Comparison of ENCODE assay signal across 9 mouse cellular contexts in genomic region chr3:82903613-82904205, GRCm38 (mm10). TPM values are rescaled to one million over a fixed set of nuclear protein-coding genes. Genes with fewer than 3 reads are reported as not detected.
A peak's percentile ranks its signal among the peaks of the same experiment; 100 is the strongest.
DNase-seq lines count a peak whose midpoint lies in the region; ATAC-seq and TF ChIP-seq lines count a peak whose summit lies in the region.
"Had no signal": no experiment of that assay in that cellular context is flagged by ENCODE, and none has a peak within 500 bp of the region (broad histone marks: within the 10 kb centered on the region; RNA-seq: fewer than 3 reads in every experiment).

Gene Lrat, minus strand, starts transcription at chr3:82903973.

- peak; percentile 68 for ATAC-seq in hindbrain, embryonic 11.5 days (ENCODE audit: low FRiP score)
- no peak for ATAC-seq in limb, embryonic 12.5 days (ENCODE audit: insufficient number of reproducible peaks, insufficient read depth, low FRiP score, low TSS enrichment, low read depth)
- peak; percentile 75 for ATAC-seq in midbrain, embryonic 13.5 days

- no peak for TF ChIP-seq CTCF in thymus, adult 2 months (IDR thresholded peaks at IDR 0.05; ENCODE audit: borderline replicate concordance, control insufficient read depth, extremely low read depth, insufficient read depth, low read length, poor library complexity)

- H3K9me3 ChIP-seq in hindbrain, embryonic 11.5 days (ENCODE audit: control insufficient read depth, low read length), result no peaks in the 10 kb centered on the region
- no peaks in the 10 kb centered on the region for H3K9me3 ChIP-seq in limb, embryonic 12.5 days
- no peaks in the 10 kb centered on the region for H3K9me3 ChIP-seq in midbrain, embryonic 13.5 days

- peak within 1 kb of the TSS; percentile 88 for H3K4me2 ChIP-seq in hindbrain, embryonic 11.5 days (replicated peaks; ENCODE audit: low read depth, low read length)
- peak within 1 kb of the TSS; percentile 84 for H3K4me2 ChIP-seq in limb, embryonic 12.5 days
- H3K4me2 ChIP-seq in midbrain, embryonic 13.5 days (replicated peaks), result peak within 1 kb of the TSS; percentile 97

- H3K27ac ChIP-seq in hindbrain, embryonic 11.5 days (ENCODE audit: low read depth, low read length), result no peak within 1 kb of the TSS
- H3K27ac ChIP-seq in limb, embryonic 12.5 days, result no peak within 1 kb of the TSS
- H3K27ac ChIP-seq in midbrain, embryonic 13.5 days, result no peak within 1 kb of the TSS
- H3K27ac ChIP-seq in thymus, adult 2 months (ENCODE audit: control insufficient read depth, insufficient read depth, low read length), result no peak within 1 kb of the TSS

- WGBS in hindbrain, embryonic 11.5 days, result under 1% methylated on average over 35 of the region's 35 CpGs
- WGBS in limb, embryonic 12.5 days, result 1% methylated on average over 35 of the region's 35 CpGs
- WGBS in midbrain, embryonic 13.5 days, result under 1% methylated on average over 35 of the region's 35 CpGs
- WGBS in thymus, adult 2 months, result 2% methylated on average over 35 of the region's 35 CpGs

- peak within 1 kb of the TSS; percentile 46 for H3K4me3 ChIP-seq in hindbrain, embryonic 11.5 days (ENCODE audit: low read depth, low read length)
- peak within 1 kb of the TSS; percentile 47 for H3K4me3 ChIP-seq in limb, embryonic 12.5 days (replicated peaks)
- H3K4me3 ChIP-seq in midbrain, embryonic 13.5 days (replicated peaks), result peak within 1 kb of the TSS; percentile 57
- no peak within 1 kb of the TSS for H3K4me3 ChIP-seq in thymus, adult 2 months (ENCODE audit: control insufficient read depth, insufficient read depth, low read length)
- H3K4me3 ChIP-seq: myocyte had no signal

- peak; percentile 1 to 11 for DNase-seq in heart, adult 18-20 months
- no peak for DNase-seq in heart, adult 8-10 months (ENCODE audit: low spot score)
- peak; percentile 5 for DNase-seq in embryo, embryonic 11.5 days (ENCODE audit: low read depth, low spot score)
- peak; percentile 52 for DNase-seq in hindbrain, embryonic 11.5 days (ENCODE audit: low spot score)
- DNase-seq in thymus, adult 2 months, result no peak
- no peak for DNase-seq in left cerebral cortex, adult 8-10 months (ENCODE audit: low spot score in 2 of 2)

- peak within 1 kb of the TSS; percentile 33; the same call in 1 of the 2 replicates for H3K9ac ChIP-seq in hindbrain, embryonic 11.5 days (ENCODE audit: low read depth, low read length)
- 0 out of 2 replicates have a peak within 1 kb of the TSS, but pooled peaks have one; percentile 4 for H3K9ac ChIP-seq in limb, embryonic 12.5 days (replicated peaks)
- H3K9ac ChIP-seq in midbrain, embryonic 13.5 days (replicated peaks), result peak within 1 kb of the TSS; percentile 63

- no peak for TF ChIP-seq POLR2A in thymus, adult 2 months (IDR thresholded peaks at IDR 0.05; ENCODE audit: control insufficient read depth, extremely low read depth, insufficient read depth, low read length, poor library complexity)

- peaks cover 2% of the 10 kb centered on the region; the same call in 1 of the 2 replicates for H3K4me1 ChIP-seq in hindbrain, embryonic 11.5 days (replicated peaks; ENCODE audit: control insufficient read depth, insufficient read depth, low read length)
- H3K4me1 ChIP-seq in limb, embryonic 12.5 days (replicated peaks), result peaks cover 9% of the 10 kb centered on the region; the same call in 1 of the 2 replicates
- peaks cover 13% of the 10 kb centered on the region for H3K4me1 ChIP-seq in midbrain, embryonic 13.5 days (replicated peaks)
- no peaks in the 10 kb centered on the region for H3K4me1 ChIP-seq in thymus, adult 2 months (replicated peaks; ENCODE audit: control insufficient read depth, insufficient read depth, low read length)

- no peaks in the 10 kb centered on the region for H3K36me3 ChIP-seq in hindbrain, embryonic 11.5 days (ENCODE audit: control insufficient read depth, insufficient read depth, low read length)
- no peaks in the 10 kb centered on the region for H3K36me3 ChIP-seq in limb, embryonic 12.5 days
- H3K36me3 ChIP-seq in midbrain, embryonic 13.5 days, result no peaks in the 10 kb centered on the region
- no peaks in the 10 kb centered on the region for H3K36me3 ChIP-seq in thymus, adult 2 months (ENCODE audit: control insufficient read depth, insufficient read depth, low read length)

- peaks cover 20% of the 10 kb centered on the region for H3K27me3 ChIP-seq in hindbrain, embryonic 11.5 days (ENCODE audit: control insufficient read depth, insufficient read depth, low read length)
- H3K27me3 ChIP-seq in limb, embryonic 12.5 days, result peaks cover 38% of the 10 kb centered on the region
- H3K27me3 ChIP-seq in midbrain, embryonic 13.5 days, result peaks cover 31% of the 10 kb centered on the region
- no peaks in the 10 kb centered on the region; the same call in 1 of the 2 replicates for H3K27me3 ChIP-seq in thymus, adult 2 months (ENCODE audit: control insufficient read depth, insufficient read depth, low read length)

RNA-seq across cellular contexts. Expression of gene Lrat, which starts in this region (rescaled TPM):
- total RNA-seq in heart, adult 18-20 months (2021), result under 1 TPM; 0.05 to 0.33 TPM
- total RNA-seq in heart, adult 8-10 months (2022), result under 1 TPM; 0.06 to 0.19 (median 0.15) TPM
- 0.03 TPM in 1 of 2 replicates, not detected in the other for polyA plus RNA-seq in hindbrain, embryonic 11.5 days (2014; fragmentation: Nextera tagmentation; extraction: Ambion mirVana)
- 0.13 and 0.14 TPM in 2 replicates for polyA plus RNA-seq in limb, embryonic 12.5 days (2016; fragmentation: Nextera tagmentation; extraction: Ambion mirVana)
- polyA plus RNA-seq in midbrain, embryonic 13.5 days (2015; fragmentation: Nextera tagmentation; extraction: Ambion mirVana), result 0.04 and 0.10 TPM in 2 replicates
- polyA plus RNA-seq in thymus, adult 2 months (2012; rRNA removed), result 0.15 and 0.22 TPM in 2 replicates
- under 1 TPM; 0.07 to 0.14 (median 0.12) TPM for total RNA-seq in left cerebral cortex, adult 8-10 months (2022)
- polyA plus RNA-seq: myocyte had no signal

Comparison
In these comparisons a context has a peak if more than half of its experiments do, and no peak if none do; other contexts are left out.
1. Peak in DNase-seq in heart, adult 18-20 months; RNA of the gene not detected or under 1 TPM.
2. Peak in DNase-seq, ATAC-seq, H3K4me3 ChIP-seq, H3K9ac ChIP-seq and H3K4me2 ChIP-seq in hindbrain, embryonic 11.5 days; RNA of the gene not detected or under 1 TPM.
3. Peak in ATAC-seq, H3K4me3 ChIP-seq, H3K9ac ChIP-seq and H3K4me2 ChIP-seq in midbrain, embryonic 13.5 days; RNA of the gene not detected or under 1 TPM.
4. H3K9ac ChIP-seq: peak in every context shown above with its lines; median percentile 63 in midbrain, embryonic 13.5 days; 33 in hindbrain, embryonic 11.5 days; 4 in limb, embryonic 12.5 days.